ENCODE assay signal across 28 mouse cellular contexts in genomic region chr12:12916298-12916697, GRCm38 (mm10). TPM values are rescaled to one million over a fixed set of nuclear protein-coding genes. Genes with fewer than 3 reads are reported as not detected.
A peak's percentile ranks its signal among the peaks of the same experiment; 100 is the strongest.
DNase-seq lines count a peak whose midpoint lies in the region; ATAC-seq lines count a peak whose summit lies in the region.
"Had no signal": no experiment of that assay in that cellular context is flagged by ENCODE, and none has a peak within 500 bp of the region (broad histone marks: within the 10 kb centered on the region; RNA-seq: fewer than 3 reads in every experiment).

No protein-coding gene starts in this region.

- no peak overlapping the region for H3K4me3 ChIP-seq in intestine, embryonic 15.5 days (replicated peaks)
- no peak overlapping the region for H3K4me3 ChIP-seq in intestine, embryonic 16.5 days (ENCODE audit: low read length)
- H3K4me3 ChIP-seq in midbrain, embryonic 10.5 days = no peak overlapping the region
- H3K4me3 ChIP-seq in midbrain, embryonic 11.5 days (ENCODE audit: low read depth, low read length) = no peak overlapping the region
- H3K4me3 ChIP-seq in embryonic facial prominence, embryonic 14.5 days (ENCODE audit: low read depth, low read length) = no peak overlapping the region
- H3K4me3 ChIP-seq in limb, embryonic 13.5 days = no peak overlapping the region
- H3K4me3 ChIP-seq in liver, embryonic 12.5 days = no peak overlapping the region
- H3K4me3 ChIP-seq: forebrain, embryonic 12.5 days; left cerebral cortex, adult 2 months; myocyte; neural tube, embryonic 13.5 days had no signal

- H3K27me3 ChIP-seq in intestine, embryonic 15.5 days (replicated peaks) = no peaks in the 10 kb centered on the region
- no peaks in the 10 kb centered on the region for H3K27me3 ChIP-seq in intestine, embryonic 16.5 days (replicated peaks; ENCODE audit: control insufficient read depth, insufficient read depth, low read length)
- H3K27me3 ChIP-seq in midbrain, embryonic 10.5 days (ENCODE audit: low read depth, poor library complexity, severe bottlenecking) = 0 out of 2 replicates have a peak, but pooled peaks cover 3% of the 10 kb centered on the region
- no peaks in the 10 kb centered on the region for H3K27me3 ChIP-seq in midbrain, embryonic 11.5 days (ENCODE audit: control insufficient read depth, insufficient read depth, low read length)
- no peaks in the 10 kb centered on the region for H3K27me3 ChIP-seq in embryonic facial prominence, embryonic 14.5 days (replicated peaks; ENCODE audit: control insufficient read depth, insufficient read depth, low read length)
- no peaks in the 10 kb centered on the region; the same call in 1 of the 2 replicates for H3K27me3 ChIP-seq in limb, embryonic 13.5 days
- H3K27me3 ChIP-seq in liver, embryonic 12.5 days (replicated peaks) = no peaks in the 10 kb centered on the region
- H3K27me3 ChIP-seq: neural tube, embryonic 13.5 days had no signal

- no peak overlapping the region for H3K9ac ChIP-seq in intestine, embryonic 15.5 days
- no peak overlapping the region for H3K9ac ChIP-seq in intestine, embryonic 16.5 days (ENCODE audit: low read depth, low read length)
- no peak overlapping the region for H3K9ac ChIP-seq in midbrain, embryonic 11.5 days (ENCODE audit: low read length)
- H3K9ac ChIP-seq in embryonic facial prominence, embryonic 14.5 days (ENCODE audit: low read depth, low read length) = no peak overlapping the region
- H3K9ac ChIP-seq in limb, embryonic 13.5 days = no peak overlapping the region
- H3K9ac ChIP-seq in liver, embryonic 12.5 days = no peak overlapping the region
- H3K9ac ChIP-seq: forebrain, embryonic 12.5 days; hindbrain, embryonic 14.5 days; liver, embryonic 14.5 days; neural tube, embryonic 13.5 days had no signal

- no peaks in the 10 kb centered on the region for H3K36me3 ChIP-seq in intestine, embryonic 15.5 days
- no peaks in the 10 kb centered on the region for H3K36me3 ChIP-seq in intestine, embryonic 16.5 days (ENCODE audit: control insufficient read depth, insufficient read depth, low read length)
- no peaks in the 10 kb centered on the region for H3K36me3 ChIP-seq in midbrain, embryonic 10.5 days
- no peaks in the 10 kb centered on the region for H3K36me3 ChIP-seq in midbrain, embryonic 11.5 days (ENCODE audit: control insufficient read depth, insufficient read depth, low read length)
- no peaks in the 10 kb centered on the region for H3K36me3 ChIP-seq in embryonic facial prominence, embryonic 14.5 days (ENCODE audit: control insufficient read depth, insufficient read depth, low read length)
- H3K36me3 ChIP-seq in limb, embryonic 13.5 days = no peaks in the 10 kb centered on the region
- H3K36me3 ChIP-seq in liver, embryonic 12.5 days = no peaks in the 10 kb centered on the region
- H3K36me3 ChIP-seq: forebrain, embryonic 12.5 days; neural tube, embryonic 13.5 days had no signal

- H3K4me1 ChIP-seq in intestine, embryonic 15.5 days (replicated peaks) = 0 out of 2 replicates have a peak, but pooled peaks cover 7% of the 10 kb centered on the region
- peaks cover 6% of the 10 kb centered on the region for H3K4me1 ChIP-seq in intestine, embryonic 16.5 days (ENCODE audit: control insufficient read depth, insufficient read depth, low read length)
- H3K4me1 ChIP-seq in midbrain, embryonic 10.5 days = peaks cover 19% of the 10 kb centered on the region
- H3K4me1 ChIP-seq in midbrain, embryonic 11.5 days (ENCODE audit: control insufficient read depth, insufficient read depth, low read length) = no peaks in the 10 kb centered on the region
- H3K4me1 ChIP-seq in embryonic facial prominence, embryonic 14.5 days (ENCODE audit: control insufficient read depth, insufficient read depth, low read length) = 0 out of 2 replicates have a peak, but pooled peaks cover 3% of the 10 kb centered on the region
- peaks cover 36% of the 10 kb centered on the region for H3K4me1 ChIP-seq in limb, embryonic 13.5 days
- no peaks in the 10 kb centered on the region for H3K4me1 ChIP-seq in liver, embryonic 12.5 days
- H3K4me1 ChIP-seq: neural tube, embryonic 13.5 days had no signal

- H3K4me2 ChIP-seq in intestine, embryonic 15.5 days (replicated peaks) = peak overlapping the region; percentile 29; the same call in 1 of the 2 replicates
- H3K4me2 ChIP-seq in intestine, embryonic 16.5 days (ENCODE audit: low read depth, low read length) = no peak overlapping the region
- no peak overlapping the region for H3K4me2 ChIP-seq in midbrain, embryonic 11.5 days
- no peak overlapping the region for H3K4me2 ChIP-seq in embryonic facial prominence, embryonic 14.5 days (ENCODE audit: low read depth, low read length)
- H3K4me2 ChIP-seq in limb, embryonic 13.5 days (replicated peaks) = no peak overlapping the region
- no peak overlapping the region for H3K4me2 ChIP-seq in liver, embryonic 12.5 days
- H3K4me2 ChIP-seq: forebrain, embryonic 12.5 days; hindbrain, embryonic 14.5 days; neural tube, embryonic 13.5 days had no signal

- H3K9me3 ChIP-seq in intestine, embryonic 15.5 days = no peaks in the 10 kb centered on the region
- no peaks in the 10 kb centered on the region for H3K9me3 ChIP-seq in intestine, embryonic 16.5 days (ENCODE audit: control insufficient read depth, low read length)
- no peaks in the 10 kb centered on the region for H3K9me3 ChIP-seq in midbrain, embryonic 10.5 days (replicated peaks)
- no peaks in the 10 kb centered on the region for H3K9me3 ChIP-seq in midbrain, embryonic 11.5 days (ENCODE audit: control insufficient read depth, low read length)
- no peaks in the 10 kb centered on the region for H3K9me3 ChIP-seq in embryonic facial prominence, embryonic 14.5 days (ENCODE audit: control insufficient read depth, low read length)
- no peaks in the 10 kb centered on the region for H3K9me3 ChIP-seq in limb, embryonic 13.5 days
- H3K9me3 ChIP-seq in liver, embryonic 12.5 days (replicated peaks) = no peaks in the 10 kb centered on the region
- H3K9me3 ChIP-seq: forebrain, embryonic 12.5 days; neural tube, embryonic 13.5 days had no signal

- WGBS in intestine, embryonic 15.5 days = 21% methylated on average over 9 of the region's 9 CpGs
- 26% methylated on average over 9 of the region's 9 CpGs for WGBS in intestine, embryonic 16.5 days
- 70% methylated on average over 9 of the region's 9 CpGs for WGBS in midbrain, embryonic 10.5 days
- 63% methylated on average over 9 of the region's 9 CpGs for WGBS in midbrain, embryonic 11.5 days
- 9% methylated on average over 9 of the region's 9 CpGs for WGBS in embryonic facial prominence, embryonic 14.5 days
- WGBS in limb, embryonic 13.5 days = 8% methylated on average over 9 of the region's 9 CpGs
- WGBS in liver, embryonic 12.5 days (ENCODE audit: insufficient replicate concordance) = 61% methylated on average over 9 of the region's 9 CpGs

- DNase-seq in midbrain, embryonic 10.5 days (ENCODE audit: low spot score) = no peak
- no peak for DNase-seq in midbrain, embryonic 11.5 days (ENCODE audit: low spot score, missing footprints)
- peak; percentile 61 for DNase-seq in embryonic facial prominence, embryonic 14.5 days (ENCODE audit: low spot score)
- DNase-seq in frontal cortex, postnatal 14 days (ENCODE audit: low spot score in 2 of 2) = no peak
- DNase-seq: adrenal gland, adult 8-10 months; cerebellum, adult 18-20 months; cerebellum, postnatal 14 days; gastrocnemius, postnatal 14 days; heart, adult 11 months; heart, postnatal 36 days; kidney, adult 18-20 months; lung, postnatal 4 days; retina, postnatal 1 day; right cerebral cortex, postnatal 25 days; spleen, adult 18-20 months; thymus, postnatal 25 days had no signal

- no peak for ATAC-seq in intestine, embryonic 15.5 days
- no peak for ATAC-seq in intestine, embryonic 16.5 days
- ATAC-seq in midbrain, embryonic 11.5 days (ENCODE audit: low FRiP score) = no peak
- ATAC-seq in embryonic facial prominence, embryonic 14.5 days (ENCODE audit: low read depth) = peak; percentile 81; the same call in 1 of the 2 replicates
- peak; percentile 64 for ATAC-seq in limb, embryonic 13.5 days (ENCODE audit: low FRiP score, low read depth)
- ATAC-seq in liver, embryonic 12.5 days = no peak
- ATAC-seq: activated CD4-positive, CD25-positive, alpha-beta regulatory T cell, adult 4 months; midbrain, embryonic 16.5 days had no signal

- H3K27ac ChIP-seq in intestine, embryonic 15.5 days = no peak overlapping the region
- H3K27ac ChIP-seq in intestine, embryonic 16.5 days (ENCODE audit: low read length) = no peak overlapping the region
- peak overlapping the region; percentile 20; the same call in 1 of the 2 replicates for H3K27ac ChIP-seq in midbrain, embryonic 10.5 days (replicated peaks)
- H3K27ac ChIP-seq in midbrain, embryonic 11.5 days (ENCODE audit: low read depth, low read length) = no peak overlapping the region
- H3K27ac ChIP-seq in embryonic facial prominence, embryonic 14.5 days (replicated peaks; ENCODE audit: low read depth, low read length) = no peak overlapping the region
- no peak overlapping the region for H3K27ac ChIP-seq in limb, embryonic 13.5 days
- no peak overlapping the region for H3K27ac ChIP-seq in liver, embryonic 12.5 days
- H3K27ac ChIP-seq: forebrain, embryonic 12.5 days; hindbrain, embryonic 14.5 days; left cerebral cortex, adult 2 months; liver, embryonic 14.5 days; neural tube, embryonic 13.5 days had no signal

RNA-seq across cellular contexts. Expression of gene Mycn, which starts 25.4 kb away (rescaled TPM):
- 72.5 and 89.8 TPM in 2 replicates for polyA plus RNA-seq in intestine, embryonic 15.5 days (2015; fragmentation: Nextera tagmentation; extraction: Ambion mirVana)
- 60.7 and 66.4 TPM in 2 replicates for polyA plus RNA-seq in intestine, embryonic 16.5 days (2015; fragmentation: Nextera tagmentation; extraction: Ambion mirVana)
- 119 and 141 TPM in 2 replicates for polyA plus RNA-seq in midbrain, embryonic 10.5 days (2016; fragmentation: Nextera tagmentation; extraction: Ambion mirVana)
- polyA plus RNA-seq in midbrain, embryonic 11.5 days (2014; fragmentation: Nextera tagmentation; extraction: Ambion mirVana) = 86.8 and 99.1 TPM in 2 replicates
- polyA plus RNA-seq in embryonic facial prominence, embryonic 14.5 days (2014; fragmentation: Nextera tagmentation; extraction: Ambion mirVana) = 17.0 and 23.4 TPM in 2 replicates
- polyA plus RNA-seq in limb, embryonic 13.5 days (2015; fragmentation: Nextera tagmentation; extraction: Ambion mirVana) = 47.8 and 51.1 TPM in 2 replicates
- polyA plus RNA-seq in liver, embryonic 12.5 days (2016; fragmentation: Nextera tagmentation; extraction: Ambion mirVana) = 17.7 and 18.5 TPM in 2 replicates
- polyA plus RNA-seq: activated CD4-positive, CD25-positive, alpha-beta regulatory T cell, adult 4 months had no signal

Comparison
In these comparisons a context has a peak if more than half of its experiments do, and no peak if none do; other contexts are left out.
1. ATAC-seq: peak in embryonic facial prominence, embryonic 14.5 days (single experiment) and limb, embryonic 13.5 days (single experiment); none in intestine, embryonic 15.5 days (single experiment), intestine, embryonic 16.5 days (single experiment), midbrain, embryonic 11.5 days (single experiment) and liver, embryonic 12.5 days (single experiment).